Mouse (Mus musculus) cerebellum, adult 2 months (tissue): Measurements from ENCODE around the gene Arhgap21. TPM values are rescaled to one million over a fixed set of nuclear protein-coding genes. Genes with fewer than 3 reads are reported as not detected.

Experiments
- DNase-seq, 2 experiments: peaks; one replicate each; pipeline ENCODE4 v3.0.0; 2021
- H3K27ac ChIP-seq: fragments of 200-500 bp; 2 replicates; pipeline ENCODE4 v1.5.1; 2012; ENCODE audit warnings: low read length, control low read depth, inconsistent platforms; ENCODE audit not compliant: insufficient read depth
- H3K27me3 ChIP-seq: fragments of 200-500 bp; 2 replicates; pipeline ENCODE4 v1.6.1; 2012; ENCODE audit warnings: inconsistent platforms, mild to moderate bottlenecking, low read length, moderate library complexity; ENCODE audit not compliant: control insufficient read depth, insufficient read depth
- H3K4me1 ChIP-seq: fragments of 200-500 bp; 2 replicates; pipeline ENCODE4 v1.6.1; 2011; ENCODE audit warnings: low read length; ENCODE audit not compliant: control insufficient read depth, insufficient read depth
- H3K4me3 ChIP-seq: fragments of 200-500 bp; replicated peaks from 2 replicates; pipeline ENCODE3; 2011; ENCODE audit warnings: mild to moderate bottlenecking, low read depth, low read length, control low read depth; ENCODE audit not compliant: insufficient read depth
- CTCF ChIP-seq: fragments of 200-500 bp; IDR thresholded peaks from 2 replicates; pipeline ENCODE4 v1.5.1; 2011; ENCODE audit warnings: low read depth, mild to moderate bottlenecking, control low read depth, low read length, moderate library complexity, borderline replicate concordance; ENCODE audit not compliant: insufficient read depth
- POLR2A ChIP-seq: fragments of 200-500 bp; IDR thresholded peaks from 2 replicates; pipeline ENCODE4 v1.6.1; 2011; ENCODE audit warnings: low read length, control low read depth, borderline replicate concordance; ENCODE audit not compliant: insufficient read depth
- whole genome bisulfite sequencing: fragments of 180-500 bp; shearing (Covaris S2); methylation state at CpG from one replicate; pipeline ENCODE4 v1.1.7; 2018; 5-methylcytosine and 5-hydroxymethylcytosine counted together
- polyA plus RNA-seq: library from polyadenylated mRNA; depleted of rRNA; stranded (reverse); fragments of >200 nt; gene quantifications from 2 replicates; pipeline ENCODE4 v1.2.3, GENCODE M21; 2012

Arhgap21 gene
- polyA plus RNA-seq, 1 experiment, result 213 TPM

DNA sequence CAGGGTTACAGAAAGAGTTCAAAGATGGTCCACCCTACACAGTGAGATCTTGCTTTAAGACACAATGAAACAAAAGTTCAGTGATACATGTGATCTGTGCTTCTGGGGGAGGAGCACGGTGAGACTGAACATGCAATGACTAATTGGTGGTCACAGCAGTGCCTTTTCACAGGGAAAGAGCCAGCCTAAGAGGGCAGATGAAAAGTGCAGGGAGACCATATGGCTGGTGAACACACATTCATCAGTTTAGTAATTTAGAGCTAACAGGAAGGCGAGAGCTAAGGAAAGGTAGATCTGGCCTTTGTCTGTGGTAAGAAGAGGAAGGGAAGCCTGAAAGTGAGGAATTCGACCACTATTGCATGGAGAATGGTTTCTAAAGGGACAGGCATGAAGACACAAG lies 102.9 kb downstream of the Arhgap21 start:
- peak in 1 of 2 experiments; percentile 66 for DNase-seq
- TF ChIP-seq CTCF (no peak), POLR2A (no peak)
- Histone ChIP-seq H3K27ac (no peak overlapping the region), H3K4me1 (peaks cover 10% of the 10 kb centered on the region; the same call in 1 of the 2 replicates), H3K4me3 (no peak overlapping the region), H3K27me3 (no peaks in the 10 kb centered on the region)
- 37% methylated on average over 3 of the region's 3 CpGs for WGBS

DNA sequence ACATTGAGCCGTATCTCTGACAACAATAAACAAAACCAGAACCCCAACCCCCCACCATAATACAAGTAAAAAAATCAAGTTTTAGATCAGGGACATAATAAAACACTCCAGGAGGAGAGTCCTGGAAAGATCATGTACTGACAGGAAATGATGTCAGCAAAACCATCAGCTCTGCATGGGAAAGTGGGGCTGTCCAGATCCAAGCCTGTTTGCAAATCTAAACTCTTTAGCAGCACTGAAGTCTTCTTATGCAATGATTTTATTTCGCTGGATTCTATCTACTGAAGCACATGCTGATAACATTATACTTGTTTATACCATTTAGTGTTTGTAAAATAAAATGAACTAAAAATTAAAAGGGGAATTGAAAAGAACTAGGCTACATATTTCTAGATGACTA lies 104.1 kb downstream of the Arhgap21 start:
- no peak for TF ChIP-seq POLR2A
- no peak for DNase-seq

DNA sequence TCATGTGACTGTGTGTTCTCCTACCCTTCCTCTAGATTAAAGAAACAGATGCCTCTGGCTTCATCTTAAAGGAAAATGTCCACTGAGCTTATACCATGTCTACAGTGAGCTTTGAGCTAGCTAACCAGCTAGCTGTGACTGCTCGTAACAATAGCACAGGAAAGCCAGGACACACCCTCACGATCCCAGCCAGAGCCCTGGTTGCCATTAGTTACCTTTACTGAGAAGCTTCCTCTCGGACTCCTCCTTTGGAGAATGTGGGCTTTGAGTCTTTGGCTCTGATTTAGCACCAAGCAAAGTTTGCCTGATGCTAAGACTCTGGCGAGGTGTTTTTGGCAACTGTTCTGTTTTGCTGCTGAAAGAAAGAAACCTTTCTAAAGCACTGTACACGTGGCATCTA lies 107.9 kb downstream of the Arhgap21 start:
- TF ChIP-seq POLR2A, result no peak
- TF ChIP-seq CTCF, result no peak
- Histone ChIP-seq H3K4me1 (peaks cover 5% of the 10 kb centered on the region; the same call in 1 of the 2 replicates), H3K27me3 (no peaks in the 10 kb centered on the region), H3K4me3 (no peak overlapping the region), H3K27ac (no peak overlapping the region)
- WGBS, result 57% methylated on average over 5 of the region's 5 CpGs
- no peak for DNase-seq

More for the DNA sequence above, 104.1 kb downstream of the Arhgap21 start:
- Histone ChIP-seq H3K4me1 (peaks cover 10% of the 10 kb centered on the region; the same call in 1 of the 2 replicates), H3K4me3 (no peak overlapping the region), H3K27me3 (no peaks in the 10 kb centered on the region), H3K27ac (no peak overlapping the region)
- WGBS, result 93% methylated on average over 2 of the region's 2 CpGs

DNA sequence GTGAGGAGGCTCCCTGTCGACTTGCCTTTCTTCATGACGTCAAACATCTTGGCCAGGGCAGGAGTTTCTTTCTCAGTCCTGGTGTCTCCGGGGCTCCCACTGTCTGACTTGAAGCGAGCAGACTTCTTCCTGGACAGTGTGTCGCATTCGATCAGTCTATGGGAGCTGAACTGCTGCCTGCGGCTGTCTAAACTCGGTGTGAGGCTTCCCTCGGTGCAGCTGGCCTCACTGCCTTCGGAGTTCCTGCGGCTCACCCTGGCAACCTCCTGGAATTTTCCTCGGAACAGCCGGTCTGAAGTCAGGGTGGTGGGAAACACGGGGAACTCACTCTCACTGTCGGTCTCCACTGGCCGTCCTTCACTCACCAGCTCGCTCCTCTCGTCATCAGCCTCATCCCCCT lies 119.3 kb downstream of the Arhgap21 start:
- peak in 1 of 2 experiments; percentile 63 for DNase-seq
- Histone ChIP-seq H3K27ac (peak overlapping the region; percentile 8; the same call in 1 of the 2 replicates), H3K4me1 (peaks cover 9% of the 10 kb centered on the region), H3K4me3 (no peak overlapping the region), H3K27me3 (no peaks in the 10 kb centered on the region)
- WGBS, result 14% methylated on average over 18 of the region's 18 CpGs
- TF ChIP-seq CTCF (no peak), POLR2A (no peak)

DNA sequence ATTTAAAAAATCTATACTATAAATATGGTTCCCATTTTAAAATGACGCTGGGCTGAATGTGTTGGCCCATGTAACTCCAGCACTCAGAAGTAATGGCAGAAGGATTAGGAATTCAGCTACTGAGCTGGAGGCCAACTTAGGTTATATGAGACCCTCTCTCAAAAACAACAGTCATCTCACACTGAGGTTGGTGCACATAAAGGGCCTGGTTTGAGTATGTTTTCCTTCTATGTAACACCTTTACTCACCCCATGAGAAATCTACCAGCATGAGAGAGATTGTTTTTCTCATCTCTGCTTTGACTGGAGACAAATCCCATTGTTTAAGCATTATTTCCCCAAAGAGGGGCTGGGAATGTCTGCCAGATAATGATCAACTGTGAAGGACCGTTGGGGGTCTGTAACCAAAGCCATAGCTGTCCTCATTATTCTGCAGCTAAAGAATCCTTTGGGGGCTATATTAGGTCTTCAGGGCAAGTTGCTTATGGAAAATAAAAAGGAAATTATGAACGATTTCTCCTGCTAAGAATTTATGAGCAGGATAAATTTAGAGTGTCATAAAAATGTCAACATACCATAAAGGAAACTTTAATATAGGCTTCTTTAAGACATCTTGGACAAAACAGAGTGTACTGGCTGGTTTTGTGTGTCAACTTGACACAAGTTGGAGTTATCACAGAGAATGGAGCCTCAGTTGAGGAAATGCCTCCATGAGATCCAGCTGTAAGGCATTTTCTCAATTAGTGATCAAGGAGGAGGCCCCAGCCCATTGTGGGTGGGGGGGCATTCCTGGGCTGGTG lies 136.9 kb downstream of the Arhgap21 start:
- DNase-seq, result no peak
- 82% methylated on average over 3 of the region's 3 CpGs for WGBS
- no peaks in the 10 kb centered on the region for H3K4me1 ChIP-seq
- H3K4me3 ChIP-seq, result no peak overlapping the region
- no peak for TF ChIP-seq CTCF
- no peak for TF ChIP-seq POLR2A
- H3K27me3 ChIP-seq, result no peaks in the 10 kb centered on the region
- no peak overlapping the region for H3K27ac ChIP-seq

DNA sequence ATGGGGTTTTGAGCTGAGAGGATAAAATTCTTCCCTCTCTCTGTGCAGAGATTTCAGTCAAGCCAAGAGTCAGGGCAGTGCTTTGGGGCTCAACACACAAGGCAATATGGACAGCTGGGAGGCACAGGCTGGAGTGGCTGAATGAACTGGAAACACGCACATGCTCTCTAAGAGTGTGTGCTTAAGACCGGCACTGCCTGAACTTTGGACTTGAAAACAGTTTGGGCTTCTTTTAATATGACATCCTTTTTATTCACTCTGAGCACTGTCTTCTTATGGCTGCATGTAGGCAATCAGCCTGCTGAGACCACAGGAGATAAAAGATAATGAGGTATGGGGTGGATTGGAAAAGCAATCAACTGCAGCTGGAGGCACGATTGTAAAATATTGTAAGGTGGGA lies 137.8 kb downstream of the Arhgap21 start:
- WGBS, result 84% methylated on average over 3 of the region's 3 CpGs
- Histone ChIP-seq H3K4me1 (no peaks in the 10 kb centered on the region), H3K27me3 (no peaks in the 10 kb centered on the region), H3K4me3 (no peak overlapping the region), H3K27ac (no peak overlapping the region)
- no peak for DNase-seq
- TF ChIP-seq CTCF, result no peak
- TF ChIP-seq POLR2A, result no peak

DNA sequence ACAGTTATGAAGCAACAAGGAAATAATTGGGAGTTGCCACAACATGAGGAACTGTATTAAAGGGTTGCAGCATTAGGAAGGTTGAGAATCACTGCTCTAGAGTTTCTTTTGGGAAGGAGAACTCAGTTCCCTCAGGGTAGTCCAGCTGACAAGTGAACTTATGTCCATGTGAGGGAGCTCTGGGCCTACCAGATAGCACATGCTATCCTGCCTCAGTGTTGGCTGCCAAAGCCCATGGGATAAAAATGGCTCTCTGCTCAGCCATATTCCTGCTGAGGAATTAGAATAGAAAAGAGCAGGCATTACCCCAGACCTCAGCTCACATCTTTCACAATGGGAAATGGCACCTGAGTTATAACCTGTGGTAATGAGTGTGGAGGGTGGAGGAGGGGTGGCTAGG lies 142.4 kb downstream of the Arhgap21 start:
- no peaks in the 10 kb centered on the region for H3K27me3 ChIP-seq
- TF ChIP-seq POLR2A (no peak), CTCF (peak; percentile 12; the same call in 1 of the 2 replicates)
- no peak overlapping the region for H3K4me3 ChIP-seq
- no peaks in the 10 kb centered on the region for H3K4me1 ChIP-seq
- no peak for DNase-seq
- no peak overlapping the region for H3K27ac ChIP-seq

DNA sequence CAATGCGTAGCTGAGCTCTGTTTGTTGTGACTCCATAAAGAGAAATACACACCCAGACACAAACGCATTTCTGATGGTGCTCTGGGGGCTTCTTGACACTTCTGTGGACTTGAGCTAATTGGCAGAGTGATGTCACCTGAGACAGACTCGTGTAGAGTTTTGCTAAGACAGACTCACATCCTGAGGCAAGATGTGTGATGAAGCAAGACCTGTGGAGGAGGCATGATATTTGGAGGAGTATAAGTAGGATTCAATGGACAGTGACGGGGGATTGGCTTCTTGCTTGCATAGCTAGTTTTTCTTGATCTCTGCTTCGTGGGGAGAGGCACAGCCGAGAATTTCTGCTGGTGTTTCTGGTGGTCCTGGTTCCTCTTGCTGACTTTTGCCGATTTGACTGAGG lies 150.5 kb downstream of the Arhgap21 start:
- Histone ChIP-seq H3K27me3 (no peaks in the 10 kb centered on the region), H3K4me1 (no peaks in the 10 kb centered on the region), H3K4me3 (no peak overlapping the region), H3K27ac (no peak overlapping the region)
- 88% methylated on average over 7 of the region's 7 CpGs for WGBS
- TF ChIP-seq POLR2A, result no peak
- no peak for TF ChIP-seq CTCF
- DNase-seq, result no peak
